Mouse (Mus musculus) cerebellum, adult (tissue): ENCODE measurements around the gene St3gal3.

Source experiments
- ATAC-seq: cut with Nextera tagmentation; 2 replicates; pipeline ENCODE4 v1.9.2; 2017; ENCODE audit warnings: mild to moderate bottlenecking, moderate library complexity, mixed read lengths; ENCODE audit not compliant: insufficient number of reproducible peaks, low FRiP score, low TSS enrichment

St3gal3 gene

DNA sequence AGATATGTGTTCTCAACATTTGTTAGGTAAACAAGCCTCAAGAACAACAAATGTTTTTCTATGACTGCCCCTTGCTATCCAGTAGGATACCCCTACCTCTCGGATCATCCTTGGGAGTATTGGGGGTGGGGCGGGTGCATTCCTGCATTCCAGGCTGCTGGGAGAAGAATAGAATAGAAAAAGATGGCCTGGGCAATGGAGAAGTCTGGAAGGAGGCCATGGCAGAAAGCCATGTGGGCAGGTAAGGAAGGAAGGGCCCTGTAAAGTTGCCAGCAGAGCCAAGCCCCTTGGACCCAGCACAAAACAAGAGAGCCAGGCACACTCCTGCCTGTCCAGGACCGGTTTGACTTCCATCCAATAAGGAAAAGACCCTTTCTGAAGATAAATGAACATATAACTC lies 221.3 kb downstream of the St3gal3 start:
- no peak for ATAC-seq

DNA sequence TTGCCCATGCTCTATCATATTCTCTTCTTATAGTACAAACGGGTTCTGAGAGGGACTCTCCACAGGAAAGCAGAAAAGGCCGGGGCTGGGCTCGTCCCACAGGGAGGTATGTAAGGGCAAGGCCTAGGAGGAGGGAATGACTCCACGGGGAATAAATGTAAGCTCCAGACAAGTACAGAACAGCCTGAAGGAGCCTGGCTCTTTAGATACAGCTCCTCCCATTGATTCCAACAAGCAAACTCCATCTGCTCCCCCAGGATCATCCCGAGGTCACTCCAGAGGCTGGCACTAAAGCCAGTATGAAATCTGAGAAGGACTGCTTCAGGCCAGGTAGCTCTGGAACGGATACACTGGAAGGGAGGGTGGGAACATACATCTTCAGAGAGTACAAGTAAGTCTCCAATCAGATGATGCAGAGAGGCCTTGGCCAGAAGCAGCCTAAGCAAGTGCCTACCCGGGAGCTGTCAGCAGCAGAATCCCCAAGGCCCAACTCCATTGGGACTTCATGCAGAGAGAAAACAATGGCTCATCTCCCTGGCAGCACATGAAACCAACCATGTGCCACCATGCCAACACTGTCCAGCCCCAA lies 221.9 kb downstream of the St3gal3 start:
- no peak for ATAC-seq

DNA sequence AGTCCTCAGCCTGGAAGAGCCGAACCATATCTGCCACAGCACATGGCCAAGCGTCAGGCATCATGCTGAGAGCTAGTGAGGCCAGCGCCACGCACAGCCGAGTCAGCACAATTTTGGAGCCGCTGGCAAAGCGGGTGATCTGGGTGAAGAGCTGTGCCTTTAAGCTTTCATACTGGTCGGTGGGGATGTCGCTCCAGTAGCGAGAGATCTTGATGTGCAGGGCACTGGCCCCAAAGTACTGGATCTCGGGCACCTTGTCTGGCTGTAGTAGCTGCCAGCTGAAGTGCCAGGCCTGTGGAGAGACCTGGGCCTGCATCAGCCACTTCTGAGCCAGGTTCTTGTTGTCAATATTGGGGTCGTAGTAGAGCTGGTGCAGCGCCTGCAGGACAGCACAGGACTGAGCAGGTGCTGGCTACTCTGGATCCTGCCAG lies 222.6 kb downstream of the St3gal3 start:
- ATAC-seq, result 0 out of 2 replicates have a peak, but pooled peaks have one; percentile 9

DNA sequence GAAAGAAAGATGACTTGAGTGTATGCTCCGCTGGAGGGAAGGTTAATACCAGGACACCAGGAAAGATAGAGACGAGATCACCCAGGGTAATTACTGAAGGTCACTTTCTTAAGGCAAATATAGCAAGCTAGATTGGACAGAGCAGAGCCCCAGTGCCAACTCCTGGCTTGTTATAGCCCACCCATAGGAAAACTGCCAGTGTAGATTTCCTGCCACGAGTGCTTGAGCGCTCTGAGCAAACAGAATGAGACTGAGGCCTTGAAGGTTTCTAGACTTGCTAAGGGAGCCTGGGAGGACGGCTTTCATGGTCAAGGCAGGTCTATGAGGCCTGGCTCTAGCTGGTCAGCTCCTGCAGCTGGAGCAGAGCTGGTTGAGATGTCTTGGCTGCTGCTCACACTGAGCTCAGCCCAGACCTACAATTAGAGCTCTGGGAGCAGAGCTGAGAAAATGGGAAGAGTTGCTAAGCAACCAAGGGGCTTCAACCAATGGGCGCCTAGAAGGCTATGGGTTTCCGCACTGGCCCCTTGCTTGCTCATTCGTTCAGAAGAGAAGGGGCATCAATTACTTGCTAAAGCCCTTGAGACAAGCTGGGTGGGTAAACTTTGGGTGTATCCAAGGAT lies 225.8 kb downstream of the St3gal3 start:
- no peak for ATAC-seq

DNA sequence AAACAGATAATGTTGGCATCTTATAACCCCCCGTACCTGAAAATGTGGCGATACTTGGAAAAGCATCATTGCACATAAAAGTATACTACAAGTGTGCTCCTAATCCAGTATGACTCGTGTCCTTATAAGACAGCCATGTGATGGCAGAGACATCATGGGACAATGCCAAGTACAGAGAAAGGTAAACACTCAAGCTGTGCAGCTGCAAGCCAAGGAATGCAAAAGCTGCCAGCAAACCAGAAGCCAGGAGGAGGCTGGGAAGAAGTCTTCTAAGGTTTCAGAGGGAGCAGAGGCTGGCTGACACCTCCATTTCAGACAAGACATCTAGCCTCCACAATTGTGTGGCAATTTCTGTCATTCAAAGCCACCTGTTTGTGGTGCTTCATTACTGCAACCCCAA lies 228.5 kb downstream of the St3gal3 start:
- ATAC-seq, result no peak

DNA sequence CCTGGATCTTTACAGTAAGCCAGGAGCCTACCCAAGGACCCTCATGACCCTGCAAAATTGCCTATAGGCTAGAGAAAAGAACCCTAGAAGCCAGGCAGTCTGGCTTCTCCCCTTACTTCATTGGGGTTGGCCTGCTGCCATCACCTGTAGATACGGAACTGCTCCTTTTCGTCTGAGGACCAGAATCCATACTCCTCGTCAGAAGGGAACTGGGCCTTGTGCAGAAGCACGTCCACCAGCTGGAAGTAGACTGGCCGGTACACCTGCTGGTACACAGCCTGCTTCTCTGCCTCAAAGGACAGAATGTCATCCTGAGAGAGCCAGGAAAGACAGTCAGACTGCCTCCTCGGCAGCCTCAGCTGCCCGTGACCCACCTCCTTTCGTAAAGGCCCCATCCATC lies 230.0 kb downstream of the St3gal3 start:
- no peak for ATAC-seq

DNA sequence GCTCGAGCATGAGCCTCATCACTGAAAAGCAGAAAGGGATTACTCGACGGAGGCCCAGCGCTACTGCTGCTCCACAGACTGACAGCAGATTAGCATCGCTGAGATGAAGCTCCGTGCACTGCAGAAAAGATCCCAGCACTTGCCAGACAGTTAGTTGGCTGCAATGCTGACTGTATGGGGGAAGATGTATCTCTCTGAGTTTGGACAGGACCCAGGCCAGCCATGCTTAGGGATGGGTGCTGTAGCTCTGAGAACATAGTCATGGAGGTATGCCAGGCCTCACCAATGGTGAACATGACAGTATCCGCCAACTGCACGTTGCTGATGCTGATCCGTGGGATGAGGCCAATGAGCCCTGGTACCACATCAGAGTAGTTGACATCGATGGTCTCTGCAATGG lies 230.6 kb downstream of the St3gal3 start:
- ATAC-seq, result no peak

DNA sequence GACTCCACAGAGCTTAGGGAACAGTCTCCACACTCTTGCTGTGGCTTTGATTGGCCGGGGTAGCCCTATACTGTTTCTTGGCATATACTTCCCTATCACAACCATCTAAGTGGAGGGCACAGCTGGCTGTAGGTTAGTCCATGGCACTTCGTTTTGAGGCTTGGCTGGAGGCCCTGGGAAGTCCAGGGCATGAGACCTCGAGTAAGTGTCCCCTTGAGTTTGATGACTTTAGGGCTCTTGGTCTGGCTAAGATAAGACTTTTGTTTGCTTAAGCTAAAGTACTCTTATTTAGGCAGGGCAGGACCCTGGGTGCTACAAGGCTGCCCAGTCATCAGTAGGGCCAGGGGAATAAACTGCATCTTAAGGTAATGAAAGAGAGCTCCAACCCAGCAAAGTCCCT lies 236.6 kb downstream of the St3gal3 start:
- ATAC-seq, result no peak

DNA sequence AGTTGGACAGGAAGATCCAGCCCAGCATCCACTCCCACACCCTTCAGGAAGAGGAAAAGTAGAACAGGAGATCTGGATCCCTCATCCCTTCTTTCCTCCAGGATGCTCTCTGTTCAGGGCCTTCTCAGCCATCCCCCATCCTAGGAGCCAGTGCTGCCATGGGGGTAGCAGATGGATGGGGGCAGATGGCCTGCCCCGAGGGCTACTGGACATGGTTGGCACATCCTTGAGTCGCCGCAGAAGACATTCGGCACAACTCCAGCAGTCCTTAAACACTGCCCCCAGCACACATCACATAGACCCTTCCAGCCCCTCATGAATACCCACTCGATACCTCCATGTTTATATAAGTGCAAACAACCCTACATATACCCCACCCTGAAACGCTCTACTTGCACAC lies 238.7 kb downstream of the St3gal3 start:
- peak; percentile 49; the same call in 1 of the 2 replicates for ATAC-seq

DNA sequence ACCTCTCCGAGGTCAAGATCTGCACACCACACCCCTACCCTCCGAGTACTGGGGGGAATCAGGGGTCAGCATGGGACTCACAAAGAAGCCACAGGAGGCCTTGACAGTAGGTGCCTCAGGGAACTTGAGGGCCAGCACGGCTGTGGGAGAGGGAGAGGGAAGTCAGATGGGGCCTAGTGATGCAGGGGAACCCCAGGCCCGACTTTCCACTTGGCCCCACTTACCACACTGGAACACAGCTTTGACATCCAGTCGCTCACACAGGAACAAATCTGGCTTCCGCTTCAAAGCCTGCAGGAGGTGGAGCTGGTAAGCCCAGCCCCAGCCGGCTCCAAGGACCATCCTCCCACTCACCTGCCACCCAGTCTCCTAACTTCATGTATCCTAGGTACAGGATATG lies 239.4 kb downstream of the St3gal3 start:
- no peak for ATAC-seq

DNA sequence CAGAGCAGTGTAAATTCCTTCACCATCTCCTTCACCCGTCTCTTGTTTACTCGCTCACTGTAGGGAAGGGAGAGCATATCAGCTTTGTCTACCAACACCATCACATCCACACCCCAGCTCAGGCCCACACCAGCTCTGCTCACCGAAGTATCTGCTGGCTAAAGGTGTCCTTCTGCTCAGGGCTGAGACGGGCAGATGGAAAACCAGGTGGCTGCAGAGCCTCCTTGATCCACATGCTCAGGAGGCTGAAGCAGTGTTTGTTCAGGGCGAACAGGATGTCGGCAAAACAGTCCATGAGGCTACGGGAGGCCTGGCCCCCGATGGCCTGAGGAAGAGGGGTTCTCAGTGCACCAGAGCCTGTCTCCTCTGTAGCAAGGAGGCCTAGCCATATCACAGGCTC lies 240.1 kb downstream of the St3gal3 start:
- no peak for ATAC-seq

DNA sequence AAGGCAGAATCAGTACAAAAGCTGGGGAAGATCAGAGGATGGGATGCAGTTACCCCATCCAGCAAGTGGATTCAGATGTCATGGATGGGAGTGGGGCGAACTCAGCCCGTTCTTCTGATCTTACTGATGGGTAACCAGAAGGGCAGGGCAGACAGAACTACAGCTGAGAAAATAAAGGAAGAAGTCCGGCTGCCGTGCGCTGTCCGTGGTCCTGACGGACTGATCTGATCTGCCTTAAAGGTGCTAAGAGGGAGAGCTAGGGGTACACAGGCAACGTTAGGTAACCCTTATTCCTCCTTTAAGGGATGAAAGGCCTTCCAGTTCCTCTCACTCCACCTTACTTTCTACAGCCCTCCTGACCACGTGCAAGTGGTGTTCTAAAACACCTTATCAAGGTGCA lies 241.3 kb downstream of the St3gal3 start:
- no peak for ATAC-seq

DNA sequence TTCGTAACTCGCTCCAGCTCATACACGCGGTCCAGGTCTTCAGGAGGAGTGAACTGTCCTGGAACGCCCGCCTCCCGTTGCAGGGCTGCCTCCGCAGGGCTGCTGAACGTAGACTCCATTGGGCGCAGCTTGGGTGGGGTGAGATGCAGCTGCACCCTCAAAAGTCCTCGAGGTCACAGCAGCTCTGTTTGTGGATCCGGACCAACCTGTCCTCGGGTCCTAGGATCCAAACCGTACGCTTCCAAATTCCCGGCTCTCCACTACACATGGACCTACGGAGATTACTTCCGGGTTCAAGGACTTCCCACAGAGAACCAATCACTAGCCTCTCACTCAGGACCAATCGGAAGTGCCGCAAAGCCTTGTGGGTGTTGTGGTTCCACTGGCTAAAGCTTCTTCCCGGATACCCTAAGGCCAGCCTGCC lies 243.0 kb downstream of the St3gal3 start, which contains the start of gene Dph2:
TSS of gene Dph2 (minus strand) at position 295 of the 424 bp plus-strand sequence.
- peak; percentile 72 for ATAC-seq

DNA sequence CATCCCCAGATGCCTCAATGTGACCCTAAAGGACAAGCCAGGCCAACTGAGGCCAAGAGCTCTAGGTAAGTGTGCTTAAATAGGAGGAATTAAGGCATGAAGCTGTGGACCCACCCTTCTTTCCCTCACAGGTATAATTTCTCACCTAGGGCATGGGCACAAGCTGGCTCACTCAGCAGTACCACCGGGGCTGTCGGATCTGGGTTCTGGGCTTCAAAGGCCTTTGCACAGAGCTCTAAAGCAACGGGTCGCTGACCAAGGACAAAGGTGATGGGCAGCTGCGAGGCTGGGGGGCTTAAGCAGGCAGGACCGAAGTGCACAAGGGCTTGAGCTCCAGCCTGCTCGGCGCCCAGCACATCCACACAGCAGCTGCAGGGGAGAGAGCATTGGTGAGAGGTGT lies 244.0 kb downstream of the St3gal3 start:
- ATAC-seq, result no peak

DNA sequence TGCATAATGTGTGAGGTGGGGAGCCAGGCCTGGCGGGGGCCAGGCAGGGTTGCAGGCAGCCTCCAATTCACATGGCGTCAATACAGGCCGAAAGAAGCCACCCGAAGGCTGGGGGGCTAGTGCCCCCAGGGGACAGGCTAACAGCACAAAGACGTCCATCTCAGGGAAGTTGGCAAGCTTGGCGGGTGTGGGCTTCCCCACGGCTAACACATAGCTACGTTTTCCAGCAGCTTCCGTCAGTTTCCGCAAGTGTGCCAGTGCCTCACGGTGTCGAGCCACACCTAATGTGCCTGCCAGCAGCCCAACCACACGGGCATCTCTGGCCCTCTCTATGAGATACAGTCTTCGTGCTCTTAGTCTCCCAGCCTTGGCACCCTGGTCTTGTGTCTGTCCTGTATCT lies 244.7 kb downstream of the St3gal3 start:
- ATAC-seq, result no peak

DNA sequence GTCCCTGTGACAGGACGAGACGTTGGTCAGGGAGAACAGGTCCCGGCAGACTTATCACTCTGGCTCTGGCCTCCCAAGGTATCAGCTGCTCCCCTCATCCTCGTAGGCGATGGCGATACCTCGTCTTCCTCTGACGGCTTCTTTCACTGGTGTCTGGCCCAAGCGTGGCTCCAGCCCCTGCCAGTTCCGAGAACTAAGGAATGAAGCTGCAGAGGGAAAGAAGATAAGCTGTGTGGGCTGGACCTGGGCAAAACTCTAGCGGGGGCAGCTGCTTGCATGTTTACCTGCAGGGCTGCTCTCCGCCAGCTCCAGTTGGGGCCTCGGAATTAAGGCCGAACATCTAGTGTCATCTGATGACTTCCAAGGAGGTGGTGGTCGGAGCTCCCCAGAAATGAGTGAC lies 245.2 kb downstream of the St3gal3 start:
- no peak for ATAC-seq

DNA sequence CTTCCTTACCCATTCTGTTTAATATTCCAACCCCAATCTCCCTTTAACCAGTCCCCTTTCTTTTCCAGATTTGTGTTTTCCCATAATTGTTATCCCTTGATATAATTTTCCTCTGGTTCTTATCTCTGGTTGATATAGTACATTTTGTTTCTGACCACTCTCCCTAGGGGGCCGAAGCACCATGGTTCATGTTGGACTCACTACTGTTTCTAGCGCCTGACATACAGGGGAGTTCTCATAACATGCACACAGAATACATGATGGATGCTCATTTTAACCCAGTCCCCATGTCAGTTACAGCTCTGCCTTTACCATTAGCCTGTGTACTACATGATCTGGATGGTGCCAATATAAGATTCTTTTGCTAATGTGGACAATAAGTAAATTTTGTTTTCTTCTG lies 246.8 kb downstream of the St3gal3 start:
- ATAC-seq, result no peak

DNA sequence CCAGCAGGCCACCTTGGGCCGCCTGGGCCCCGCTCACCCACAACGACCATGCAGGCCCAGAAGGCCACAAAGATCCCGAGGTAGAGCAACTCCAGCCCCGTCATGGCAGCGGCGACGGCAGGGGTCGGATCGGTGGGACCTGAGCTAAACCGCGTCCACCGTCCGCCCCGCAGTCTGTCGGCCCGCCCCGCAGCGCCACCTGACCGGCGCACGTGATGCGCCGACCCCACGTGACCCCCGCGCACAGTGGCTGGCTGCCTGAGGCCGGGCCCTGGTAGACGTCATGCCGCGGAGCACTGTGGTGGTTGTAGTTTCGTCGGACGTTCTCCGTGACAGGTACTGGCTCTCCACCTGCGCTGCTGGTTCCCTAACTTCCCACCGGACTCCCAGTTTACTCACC lies 247.6 kb downstream of the St3gal3 start, which contains the start of gene Atp6v0b:
TSS of gene Atp6v0b (minus strand) at position 201 of the 400 bp plus-strand sequence.
- ATAC-seq, result peak; percentile 75

DNA sequence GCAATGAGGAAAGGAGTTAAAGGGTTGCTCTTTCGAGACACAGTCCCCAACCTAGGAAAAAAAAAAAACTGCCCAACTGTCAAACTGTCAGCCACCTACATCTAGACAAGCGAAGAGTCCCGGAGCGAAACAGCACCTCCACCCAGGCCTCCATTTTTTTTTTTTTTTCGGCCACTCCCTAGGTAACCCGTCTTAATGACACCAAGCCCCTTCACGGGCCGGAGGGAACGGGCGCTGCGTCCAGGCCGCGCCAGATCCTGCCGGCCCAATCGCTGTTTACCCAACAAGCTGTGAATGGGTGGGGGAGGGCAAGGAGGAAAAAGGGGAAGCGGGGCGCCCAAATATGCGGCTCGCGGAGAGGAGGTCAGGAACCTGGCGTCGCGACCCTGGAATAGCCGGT lies 248.1 kb downstream of the St3gal3 start:
- ATAC-seq, result no peak; the same call in 1 of the 2 replicates

DNA sequence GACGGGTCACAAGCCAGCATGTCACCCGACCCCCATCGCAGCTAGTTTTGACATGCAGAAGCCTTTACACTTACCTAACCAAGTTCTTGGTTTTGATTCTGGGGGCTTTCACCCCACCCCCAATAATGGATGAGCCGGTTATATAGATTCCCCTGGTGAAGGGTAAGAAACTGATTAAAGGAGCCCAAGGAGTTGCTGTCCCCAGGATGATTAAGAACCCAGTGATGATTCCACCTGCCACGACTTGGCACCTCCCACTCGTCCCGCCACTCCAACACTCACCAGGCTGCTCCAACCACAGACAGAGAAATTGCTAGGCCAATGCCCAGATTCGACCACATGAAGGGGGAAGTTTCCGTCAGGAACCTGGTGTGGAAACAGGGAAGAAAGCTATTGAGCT lies 248.7 kb downstream of the St3gal3 start:
- no peak for ATAC-seq

DNA sequence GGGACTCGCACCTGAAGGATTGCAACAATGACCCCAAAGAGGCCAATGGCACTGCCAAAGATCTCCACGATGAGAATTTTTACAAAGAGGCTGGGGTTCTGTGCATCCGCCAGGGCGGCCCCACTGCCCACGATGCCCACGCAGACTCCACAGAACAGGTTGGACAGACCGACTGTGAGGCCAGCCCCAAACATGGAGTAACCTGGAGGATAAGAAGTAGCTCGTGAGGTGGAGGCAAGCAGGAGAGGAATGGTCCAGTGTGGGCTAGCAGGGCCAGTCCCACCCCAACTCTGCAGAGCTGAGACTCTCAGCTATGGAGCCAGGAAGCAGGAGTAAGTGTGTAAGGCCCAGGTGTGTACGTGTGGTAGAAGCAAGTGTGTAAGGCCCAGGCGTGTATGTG lies 249.6 kb downstream of the St3gal3 start:
- ATAC-seq, result no peak

DNA sequence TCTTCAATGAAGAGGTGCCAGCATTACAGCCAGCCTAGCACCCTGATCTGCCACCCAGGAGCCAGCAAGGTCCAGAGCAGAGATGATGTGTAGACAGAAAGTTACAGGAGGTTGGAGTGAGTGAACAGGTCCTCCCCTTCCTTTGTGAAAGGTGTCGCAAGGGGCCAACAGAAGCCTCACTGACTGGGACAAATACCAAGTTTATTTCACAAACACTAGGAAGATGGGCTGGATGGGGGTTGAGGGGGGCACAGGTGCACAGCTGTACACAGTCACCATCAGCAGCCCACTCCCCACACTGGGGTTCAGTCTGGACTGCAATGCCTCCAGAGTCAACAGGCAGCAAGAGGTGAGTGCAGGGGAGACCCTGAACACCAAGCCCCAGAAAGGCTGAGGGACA lies 250.6 kb downstream of the St3gal3 start:
- no peak for ATAC-seq
